Mouse (Mus musculus) cerebellum, adult (tissue): Measurements from ENCODE around the gene Gm37419.

Experiments
- ATAC-seq: cut with Nextera tagmentation; 2 replicates; pipeline ENCODE4 v1.9.2; 2017; ENCODE audit warnings: mild to moderate bottlenecking, moderate library complexity, mixed read lengths; ENCODE audit not compliant: insufficient number of reproducible peaks, low FRiP score, low TSS enrichment

Gene Gm37419

GRCm38 (mm10) chr16:23993351-23994321 is 5.4 kb downstream of the Gm37419 start:
- no peak for ATAC-seq

DNA sequence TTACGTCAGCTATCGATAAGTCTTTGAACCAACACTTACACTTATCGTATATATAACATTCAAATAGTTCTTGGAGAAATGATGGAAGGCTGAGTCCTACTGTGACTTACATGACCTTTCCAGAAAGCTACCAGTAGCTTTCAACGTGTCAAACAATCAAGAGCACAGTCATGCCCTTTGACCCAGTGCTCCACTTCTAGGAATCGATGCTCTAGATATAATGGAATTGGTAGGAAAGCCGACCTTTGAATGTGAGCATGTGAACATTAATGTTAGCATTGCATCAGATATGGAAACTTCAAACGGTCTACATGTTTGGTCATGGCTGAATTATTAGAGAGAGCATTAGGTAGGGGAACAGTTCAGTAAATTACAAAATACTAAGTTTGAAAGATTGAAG is 8.1 kb downstream of the Gm37419 start:
- no peak for ATAC-seq

DNA sequence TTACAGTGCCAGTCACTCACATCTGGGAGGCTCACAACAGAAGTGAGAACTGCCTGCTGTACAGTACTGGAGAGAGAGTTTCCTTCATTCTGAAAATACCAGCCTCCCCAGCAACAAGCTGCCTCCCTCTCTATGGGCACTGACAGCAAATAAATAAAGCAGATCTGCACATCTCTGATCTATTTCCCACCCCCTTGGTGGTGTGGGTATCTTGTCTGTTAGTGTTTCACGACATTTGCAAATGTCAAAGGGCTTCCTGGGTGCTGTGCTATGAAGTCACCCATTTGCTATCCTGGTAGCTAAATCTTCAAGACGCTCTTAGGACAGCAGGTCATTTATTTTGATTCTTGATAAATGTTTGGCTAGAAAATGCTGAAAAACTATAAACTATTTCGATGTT is 8.9 kb downstream of the Gm37419 start:
- no peak for ATAC-seq

- no peak for ATAC-seq
These were observed 9.6 kb downstream of the Gm37419 start for GRCm38 (mm10) chr16:23997912-23998311.

DNA sequence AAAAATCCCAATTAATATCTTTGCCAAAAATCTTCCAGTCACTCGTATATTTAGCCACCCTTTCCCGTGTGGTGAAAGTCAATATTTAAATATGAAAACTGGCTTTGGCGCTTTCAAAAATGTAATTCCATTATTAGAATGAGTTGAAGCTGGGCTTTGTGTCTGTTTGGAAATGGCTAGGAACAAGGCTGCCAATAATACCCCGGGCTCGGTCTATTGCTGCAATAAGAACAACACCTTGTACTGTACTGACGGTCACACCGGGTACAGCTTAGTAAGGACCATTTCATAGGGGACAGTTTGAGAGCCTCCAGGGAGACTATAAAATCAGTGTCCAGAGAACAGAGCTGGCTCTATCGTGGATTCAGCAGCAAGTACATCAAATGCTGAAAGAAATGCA is 17.6 kb downstream of the Gm37419 start:
- no peak for ATAC-seq

DNA sequence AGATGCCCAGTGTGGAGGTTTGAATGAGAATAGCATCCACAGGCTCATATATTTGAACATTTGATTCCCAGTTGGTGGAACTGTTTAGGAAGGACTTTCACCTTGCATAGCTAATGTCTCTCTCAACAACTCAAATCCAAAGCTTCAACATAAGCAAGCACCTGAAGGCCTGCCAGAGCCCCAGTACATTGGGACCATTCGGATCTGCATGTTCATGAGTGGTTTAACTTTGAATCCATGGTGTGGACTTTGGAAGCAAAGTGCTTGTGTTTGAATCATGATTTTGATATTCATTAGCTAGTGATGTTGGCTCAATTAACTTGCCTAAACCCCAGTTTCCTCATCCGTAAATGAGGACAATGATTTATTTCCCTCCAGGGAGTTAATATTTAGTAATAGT is 21.6 kb downstream of the Gm37419 start:
- no peak for ATAC-seq

GRCm38 (mm10) chr16:24011306-24011705 is 23.0 kb downstream of the Gm37419 start:
- no peak for ATAC-seq

DNA sequence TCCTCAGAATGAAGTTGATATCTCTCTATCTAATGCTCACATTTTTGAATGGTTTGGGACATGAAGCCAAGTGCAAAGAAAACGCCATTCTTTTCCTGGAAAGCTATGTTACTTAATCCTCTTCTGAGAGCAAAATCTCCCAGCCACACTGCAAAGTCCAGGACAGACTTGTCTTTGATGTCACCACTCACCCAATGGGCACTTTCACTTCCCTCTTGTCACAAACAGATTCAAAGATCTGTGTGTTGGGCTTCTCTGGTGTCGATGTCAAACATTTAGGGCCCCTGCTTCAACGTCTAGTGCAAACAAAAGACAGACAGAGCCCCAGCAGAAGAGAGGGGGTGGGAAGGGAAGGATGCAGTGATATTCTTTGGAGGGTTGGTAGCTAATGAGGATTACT is 23.8 kb downstream of the Gm37419 start:
- ATAC-seq: no peak

DNA sequence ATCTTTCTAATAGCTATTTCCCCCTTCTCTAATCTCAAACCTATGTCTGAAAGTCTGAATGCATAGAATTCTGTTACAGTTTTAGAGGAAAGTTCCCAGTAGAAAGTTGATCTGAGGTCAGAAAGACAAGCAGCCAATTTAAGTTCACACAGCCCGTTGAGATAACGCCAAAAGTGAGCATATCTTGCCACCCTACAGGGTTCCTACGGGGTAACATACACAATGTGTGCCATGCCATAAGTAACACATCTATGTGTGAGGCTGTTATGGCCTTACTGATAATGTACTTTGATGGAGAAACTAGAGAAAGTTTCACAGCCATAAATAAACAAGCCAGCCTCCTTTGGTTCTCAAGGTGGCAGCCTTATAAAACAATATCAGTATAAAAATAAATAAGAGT is 26.1 kb downstream of the Gm37419 start:
- ATAC-seq: no peak

DNA sequence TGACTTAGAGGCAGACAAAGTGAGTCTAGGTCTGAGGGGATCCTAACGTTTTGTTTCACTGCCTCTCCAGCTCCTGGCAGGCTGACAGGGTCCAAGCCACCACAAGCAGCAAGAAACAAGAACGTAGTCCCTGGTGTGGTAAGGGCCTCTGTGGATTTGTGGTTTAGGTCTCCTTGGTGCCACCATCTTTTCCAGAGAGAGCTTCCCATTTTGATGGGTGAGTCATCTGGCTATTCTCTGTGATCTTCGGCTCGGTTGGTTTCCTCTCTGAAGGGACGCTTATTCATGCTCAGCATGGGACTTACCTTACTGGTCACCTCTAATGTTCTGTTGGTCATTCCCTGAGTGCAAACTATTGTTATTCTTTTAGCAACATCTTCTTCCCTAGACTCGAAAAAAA is 28.0 kb downstream of the Gm37419 start:
- no peak for ATAC-seq

DNA sequence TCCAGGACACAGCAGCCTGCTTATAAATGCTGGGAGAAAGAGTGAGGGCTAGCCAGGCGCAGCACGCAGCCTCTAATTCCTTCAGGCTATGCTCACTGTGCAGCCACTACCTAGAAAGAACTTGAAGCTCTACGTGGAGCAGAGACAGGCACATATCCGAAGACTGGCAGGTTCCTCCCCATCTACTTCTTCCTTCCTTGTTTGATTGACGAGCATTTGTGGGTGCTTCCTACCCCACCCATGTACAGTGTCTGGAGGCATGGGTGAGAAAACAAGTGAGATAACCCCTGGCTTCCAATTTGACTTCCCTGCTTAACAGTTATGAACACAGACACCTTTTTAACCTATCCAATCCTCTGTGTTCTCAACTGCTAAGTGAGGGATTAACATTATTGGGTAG is 28.5 kb downstream of the Gm37419 start:
- no peak for ATAC-seq

DNA sequence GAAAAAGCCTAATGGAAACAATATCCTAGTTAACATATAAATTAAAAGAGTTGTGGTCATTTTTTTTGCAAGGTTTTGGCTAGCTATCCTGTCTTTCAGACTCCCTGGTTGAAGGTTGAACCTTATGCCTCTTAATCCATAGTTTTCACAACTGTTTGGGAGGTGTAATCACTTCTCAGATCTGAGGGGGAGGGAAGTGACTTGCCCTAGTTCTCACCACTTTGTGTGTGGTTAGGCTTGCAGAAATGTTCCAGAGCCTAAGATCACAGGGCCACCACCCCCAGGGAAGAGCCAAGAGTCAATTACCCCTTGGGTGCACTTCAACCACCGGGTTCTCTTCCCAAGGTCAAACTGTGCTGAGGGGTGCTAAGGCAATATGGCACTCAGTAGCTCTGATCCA is 33.4 kb downstream of the Gm37419 start:
- no peak for ATAC-seq

- no peak for ATAC-seq
These were observed 34.3 kb downstream of the Gm37419 start for GRCm38 (mm10) chr16:24022605-24023004.

DNA sequence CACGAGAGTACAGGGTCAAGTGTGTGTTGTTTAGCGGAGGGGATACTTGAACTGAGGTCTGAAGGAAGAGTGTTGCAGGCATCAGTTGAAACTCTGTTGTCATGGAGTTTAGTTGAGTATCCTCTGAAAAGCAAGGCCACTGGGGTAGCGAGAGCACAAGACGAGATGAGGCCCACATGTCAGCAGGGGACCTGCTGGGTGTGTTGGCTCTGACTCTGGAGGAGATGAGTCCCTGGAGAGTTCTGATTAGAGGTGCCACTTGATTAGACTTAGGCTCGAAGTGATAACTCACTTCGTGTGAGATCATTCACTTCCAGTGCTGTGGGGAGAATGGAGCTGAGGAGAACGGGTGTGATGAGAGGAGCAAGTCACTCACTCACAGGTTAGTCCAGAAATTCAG is 37.2 kb downstream of the Gm37419 start:
- no peak for ATAC-seq

DNA sequence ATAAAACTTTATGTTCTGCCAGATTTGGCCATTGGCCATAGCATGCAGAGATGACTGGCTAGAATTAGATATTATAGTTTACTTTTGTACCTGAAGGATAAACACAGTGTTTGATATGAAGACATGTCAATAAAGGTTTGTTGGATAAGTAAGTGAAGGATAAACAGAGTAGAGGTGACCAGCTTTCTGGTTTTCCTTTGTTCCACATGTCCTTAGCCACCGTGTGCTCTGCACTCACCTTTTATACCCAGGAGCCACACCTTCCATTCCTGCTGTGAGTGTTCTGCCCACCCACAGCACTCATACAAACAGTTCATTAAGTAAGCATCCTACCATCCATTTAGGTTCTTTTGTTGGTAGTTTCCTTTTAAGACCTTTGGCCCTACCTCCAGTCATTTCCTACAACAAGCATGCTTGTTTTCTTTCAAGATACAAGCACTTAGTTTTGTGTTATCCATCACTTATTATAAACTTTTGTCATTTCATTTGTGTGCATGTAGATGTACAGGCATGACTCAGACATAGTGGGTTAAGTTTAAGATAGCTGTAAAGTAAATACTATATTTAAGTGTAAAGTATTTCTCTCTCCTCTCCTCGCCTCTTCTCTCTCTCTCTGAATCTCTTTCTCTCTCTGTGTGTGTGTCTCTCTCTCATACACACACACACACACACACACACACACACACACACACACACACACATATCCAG is 41.8 kb downstream of the Gm37419 start:
- no peak for ATAC-seq

- no peak for ATAC-seq
These were observed 45.0 kb downstream of the Gm37419 start for GRCm38 (mm10) chr16:24033259-24033658.

DNA sequence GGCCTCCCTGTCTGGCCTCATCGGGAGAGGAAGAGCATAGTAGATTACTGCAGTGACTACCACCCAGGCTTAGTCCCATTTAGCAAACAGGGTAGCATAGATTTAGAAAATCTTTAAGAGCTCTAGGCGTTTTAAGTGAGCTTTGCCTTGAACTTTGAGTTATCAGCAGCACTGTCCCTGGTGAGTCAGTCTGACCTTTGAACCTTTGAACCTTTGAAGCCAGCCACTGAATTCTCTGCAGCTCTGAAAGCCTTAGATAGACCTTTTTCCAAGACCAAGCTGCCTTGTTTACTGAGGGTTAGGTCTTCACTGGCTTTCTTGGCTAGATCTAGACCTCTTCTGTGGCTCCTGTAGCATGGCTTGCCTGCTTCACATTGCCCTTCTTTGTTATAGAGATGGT is 46.2 kb downstream of the Gm37419 start:
- no peak for ATAC-seq

DNA sequence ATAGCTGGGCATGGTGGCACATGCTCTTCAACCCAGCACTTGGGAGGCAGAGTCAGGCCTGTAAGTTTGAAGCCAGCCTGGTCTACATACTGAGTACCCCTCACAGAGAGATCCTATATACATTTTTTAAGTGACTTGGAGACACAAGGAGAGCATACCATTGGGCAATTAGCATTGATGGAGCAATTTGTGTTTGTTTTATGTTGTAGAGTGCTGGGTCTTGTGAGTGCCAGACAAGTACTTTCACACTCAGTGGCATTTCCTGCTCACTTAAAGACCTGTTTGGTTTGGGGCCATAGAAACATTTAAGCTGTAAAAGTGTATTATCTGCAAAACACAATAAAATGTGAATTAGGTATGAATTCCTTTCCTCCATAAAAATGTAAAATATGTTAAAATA is 47.5 kb downstream of the Gm37419 start:
- ATAC-seq: no peak

DNA sequence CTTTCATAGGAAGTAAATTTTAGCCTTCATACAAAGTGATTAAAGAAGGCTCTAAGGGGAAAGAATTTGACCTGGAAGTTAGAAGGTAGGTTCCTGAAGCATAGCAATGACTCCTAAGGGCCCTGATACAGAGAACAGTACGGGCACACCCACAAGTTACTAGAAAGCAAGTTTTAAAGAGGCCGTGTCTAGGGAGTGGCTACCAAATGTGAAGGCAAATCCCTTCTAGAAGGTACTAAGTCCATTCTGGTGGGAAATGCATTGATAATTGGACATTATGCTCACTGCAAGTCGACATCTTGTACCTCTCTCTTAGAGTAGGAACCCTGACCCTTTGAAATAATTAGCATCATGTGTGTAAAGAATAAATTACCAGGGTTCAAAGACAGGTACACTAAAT is 48.1 kb downstream of the Gm37419 start:
- no peak for ATAC-seq
